Mouse (Mus musculus) erythroid progenitor cell, adult 5-6 weeks (primary cell): ENCODE measurements around the gene Fkbp10. TPM values are rescaled to one million over a fixed set of nuclear protein-coding genes. Genes with fewer than 3 reads are reported as not detected.

Experiments used
- ATAC-seq: replicated peaks from 2 replicates; pipeline ENCODE4 v1.8.0; 2016; ENCODE audit warnings: moderate number of reproducible peaks, mild to moderate bottlenecking, moderate TSS enrichment, inconsistent platforms; ENCODE audit not compliant: poor library complexity, low FRiP score, severe bottlenecking
- total RNA-seq, 2 experiments: library from RNA; stranded (forward) in 1 of 2; stranded (reverse) in 1 of 2; fragments of 150-400 nt in 1 of 2; fragments of 186-747, 209-891 nt in 1 of 2; gene quantifications; 2 replicates each; pipeline versions ENCODE4 v1.2.3 to v1.2.4; 2015 to 2017; ENCODE audit warnings: low replicate concordance in 2 of 2

Fkbp10 gene
- total RNA-seq (2015; ENCODE audit: low replicate concordance) (not detected in 2 replicates), total RNA-seq (2017; ENCODE audit: low replicate concordance) (not detected in 2 replicates)

DNA sequence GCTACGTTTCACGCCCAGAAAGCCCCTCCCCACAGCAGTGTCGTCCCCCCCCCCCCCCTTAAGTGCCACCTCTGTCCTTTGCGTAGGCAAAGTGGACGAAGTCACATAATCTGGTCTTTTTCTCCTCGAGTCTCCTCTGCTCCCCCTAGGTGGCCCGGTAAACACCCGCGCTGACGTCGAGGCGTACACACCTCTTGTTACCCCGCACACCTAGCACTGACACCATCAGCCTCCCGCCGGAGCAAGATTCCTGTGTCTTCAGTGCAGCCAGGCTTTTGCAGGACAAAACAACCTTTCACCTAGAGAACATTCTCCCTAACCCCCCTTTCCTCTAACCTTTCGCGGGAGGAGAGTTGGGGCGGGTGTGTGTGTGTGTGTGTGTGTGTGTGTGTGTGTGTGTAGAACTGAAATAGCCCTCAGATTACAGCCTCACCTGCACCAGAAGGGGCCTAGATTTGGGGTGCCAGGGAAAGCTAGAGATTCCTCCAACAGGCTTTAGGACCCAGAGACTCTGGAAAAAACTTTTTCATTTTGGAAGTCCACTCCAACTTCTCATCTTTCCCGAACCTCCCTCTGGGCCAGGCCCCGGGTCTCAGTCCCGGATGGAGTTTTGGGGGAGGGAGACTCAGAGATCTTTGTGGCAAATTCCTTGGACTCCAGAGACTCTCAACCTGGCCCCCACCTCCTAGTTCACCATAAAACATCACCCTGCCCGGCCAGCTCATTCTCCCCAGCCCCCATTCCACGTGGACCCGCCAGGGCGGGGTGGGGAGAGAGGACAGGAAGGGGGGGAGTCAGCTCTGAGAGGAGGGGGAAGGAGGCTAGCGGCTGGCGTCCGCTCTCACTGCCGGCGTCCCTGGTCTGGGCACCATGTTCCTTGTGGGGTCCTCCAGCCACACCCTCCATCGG is at the start of gene Fkbp10:
Gene Fkbp10 (plus strand): TSS at position 784 of the 909 bp plus-strand sequence.
- ATAC-seq: no peak

DNA sequence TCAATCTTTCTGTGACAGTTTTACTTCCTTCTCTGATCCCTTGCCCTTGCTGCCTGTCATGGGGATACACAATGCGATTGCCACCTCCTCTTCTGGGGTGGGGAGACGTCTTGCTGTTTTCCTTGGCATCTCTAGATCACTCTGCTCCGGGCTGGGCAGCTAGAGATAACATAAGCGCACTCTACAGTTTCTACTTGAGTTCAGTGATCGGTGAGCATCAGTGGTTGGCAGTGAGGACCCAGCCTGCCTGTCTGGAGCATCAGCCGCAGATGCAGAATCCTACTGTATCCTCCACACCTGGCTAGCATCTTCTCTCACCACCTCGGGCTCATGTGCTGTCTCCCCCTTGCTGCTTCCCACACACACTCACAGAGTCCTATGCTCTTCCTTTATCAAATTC is 46.4 kb upstream of the Fkbp10 start:
- ATAC-seq: no peak

DNA sequence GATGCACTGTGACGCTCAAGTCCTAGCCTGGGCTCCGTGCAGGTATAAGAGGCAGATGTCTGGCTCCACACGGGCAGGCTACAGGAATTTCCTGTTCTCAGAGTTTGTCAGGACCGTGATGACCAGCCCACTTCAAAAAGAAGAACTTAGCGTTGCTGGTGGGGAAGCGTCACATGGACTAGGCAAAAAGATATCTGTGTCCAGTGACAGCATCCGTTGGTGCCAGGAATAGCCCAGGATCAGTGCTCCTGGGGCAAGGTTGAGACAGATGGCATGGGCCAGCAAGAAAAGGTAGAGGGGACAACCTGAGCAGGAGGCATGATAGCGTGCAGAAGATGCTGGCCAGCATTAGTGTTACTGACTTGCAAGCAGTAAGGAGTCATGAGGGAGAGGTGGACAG is 45.7 kb upstream of the Fkbp10 start:
- no peak for ATAC-seq

DNA sequence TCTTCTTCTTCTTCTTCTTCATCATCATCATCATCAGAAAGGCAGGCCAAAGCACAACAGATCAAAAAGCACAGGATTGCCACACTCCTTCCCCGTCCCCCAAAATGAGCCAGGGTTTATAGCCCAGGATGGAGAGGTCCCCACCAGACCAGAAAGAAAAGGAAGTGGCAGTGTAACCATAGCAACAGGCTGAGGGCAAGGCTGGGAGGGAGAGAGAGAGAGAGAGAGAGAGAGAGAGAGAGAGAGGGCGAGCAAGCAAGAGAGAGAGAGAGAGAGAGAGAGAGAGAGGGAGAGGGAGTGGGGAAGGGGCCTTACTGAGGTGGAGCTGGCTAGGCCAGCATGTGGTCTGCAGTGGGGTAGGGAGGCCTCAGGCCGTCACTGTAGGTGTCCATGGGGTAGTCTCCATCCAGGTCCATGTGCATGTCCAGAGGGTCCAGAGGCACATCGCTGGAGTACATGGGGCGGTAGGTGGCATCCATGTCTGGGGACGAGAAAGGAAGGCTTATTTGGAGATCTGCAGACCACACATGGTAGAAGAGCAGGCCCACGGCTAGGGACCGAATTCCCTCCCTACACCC is 43.4 kb upstream of the Fkbp10 start:
- no peak for ATAC-seq

DNA sequence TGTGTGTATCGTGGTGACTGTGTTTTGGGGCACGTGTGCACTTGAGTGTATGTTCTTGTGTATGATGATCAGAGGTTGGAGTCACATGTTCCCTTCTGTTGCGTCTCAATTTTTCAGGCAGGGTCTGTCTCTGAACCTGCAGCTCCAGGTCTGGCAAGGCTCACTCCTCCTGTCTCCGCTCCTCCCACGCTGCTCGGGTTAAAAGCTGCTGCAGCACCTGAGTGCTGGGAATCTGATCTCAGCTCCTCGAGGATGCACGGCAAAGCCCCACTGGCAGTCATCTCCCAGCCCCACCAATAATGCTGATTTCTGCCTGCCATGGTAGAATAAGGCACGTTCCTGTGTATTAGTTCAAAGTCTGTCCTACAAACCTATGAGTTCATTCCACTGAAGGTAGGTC is 40.4 kb upstream of the Fkbp10 start:
- no peak for ATAC-seq

DNA sequence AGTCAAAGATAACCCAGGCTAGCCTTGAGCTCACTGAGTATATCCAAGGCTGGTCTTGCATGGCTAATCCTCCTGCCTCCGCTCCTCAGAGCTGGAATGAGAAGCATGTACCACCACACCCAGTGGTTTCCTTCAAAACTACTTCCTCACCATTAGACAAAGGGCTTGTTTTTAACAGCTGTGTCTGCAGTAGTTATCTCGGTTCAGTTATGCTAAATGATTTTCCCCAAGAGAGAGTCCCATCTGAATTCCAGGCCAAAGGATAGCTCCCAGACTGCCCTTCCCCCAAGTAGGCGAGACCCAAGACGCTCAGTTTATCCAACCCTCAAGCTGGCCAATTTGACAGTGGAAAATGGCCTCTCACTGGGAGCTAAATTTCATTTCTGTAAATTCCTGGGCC is 39.5 kb upstream of the Fkbp10 start:
- no peak for ATAC-seq

DNA sequence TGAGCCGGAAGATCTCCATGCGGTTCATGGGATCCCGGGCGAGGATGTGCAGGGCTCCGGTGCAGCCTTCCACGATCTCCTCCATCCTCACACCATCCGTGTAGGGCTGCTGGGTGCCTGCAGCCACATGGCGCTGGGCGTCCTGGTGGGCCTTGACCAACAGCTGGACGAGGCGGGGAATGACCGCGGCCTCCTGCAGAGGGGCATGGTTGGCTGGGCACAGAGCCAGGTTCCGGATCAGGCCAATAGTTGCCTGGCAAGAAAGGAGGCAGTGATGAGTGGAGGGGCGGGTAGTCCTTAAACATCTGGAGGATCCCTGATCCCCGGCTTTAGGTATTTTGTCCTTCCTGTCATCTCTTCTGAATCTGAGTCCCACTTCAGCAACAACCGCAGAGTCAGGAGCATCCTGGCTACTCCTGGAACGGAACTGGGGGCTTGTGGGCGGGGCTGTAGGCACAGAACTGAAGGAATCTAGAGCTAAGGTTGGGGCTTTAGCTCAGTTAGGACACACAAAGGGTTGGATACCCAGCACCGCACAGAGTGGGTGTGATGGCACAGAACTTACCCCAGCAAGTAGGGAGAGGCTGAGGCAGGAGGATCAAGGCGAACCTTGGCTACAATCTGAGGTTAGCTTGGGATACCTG is 38.6 kb upstream of the Fkbp10 start:
- no peak for ATAC-seq

DNA sequence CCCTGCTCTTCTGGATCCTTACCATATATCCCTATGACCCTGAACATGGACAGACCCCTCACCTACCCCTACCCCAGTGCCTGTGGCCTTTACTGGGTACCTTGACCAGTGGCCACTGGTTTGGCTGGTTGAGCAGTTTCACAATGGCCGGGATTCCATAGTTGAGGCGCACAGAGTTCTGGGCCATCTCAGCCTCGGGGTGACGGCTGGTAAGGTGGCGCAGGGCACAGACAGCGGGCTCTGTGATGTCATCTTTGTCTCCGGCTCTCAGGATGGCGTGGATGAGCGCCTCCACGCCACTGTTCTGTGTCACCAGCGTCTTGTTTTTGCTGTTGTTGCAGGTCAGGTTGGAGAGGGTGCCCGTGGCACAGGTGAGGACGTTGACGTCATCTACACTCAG is 37.5 kb upstream of the Fkbp10 start:
- no peak for ATAC-seq

DNA sequence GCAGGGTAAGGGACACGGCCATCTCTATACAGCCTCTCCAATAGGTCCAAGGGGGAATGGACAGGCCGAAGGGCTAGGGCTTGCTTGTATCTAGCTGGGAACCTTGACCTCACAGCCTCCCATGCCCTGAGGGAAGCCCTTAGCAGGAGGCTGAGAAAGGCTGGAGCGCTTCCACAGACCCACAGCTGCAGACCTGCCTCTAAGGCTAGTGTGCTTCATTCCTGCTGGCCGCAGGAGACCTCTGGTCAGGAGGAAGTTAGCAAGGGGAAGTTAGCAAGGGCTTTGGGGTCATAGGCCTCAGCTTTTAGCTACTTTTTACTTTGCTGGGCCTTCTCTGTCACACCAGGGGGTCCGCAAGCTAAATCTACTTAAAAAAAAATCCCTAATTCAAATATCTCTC is 37.1 kb upstream of the Fkbp10 start:
- no peak for ATAC-seq

DNA sequence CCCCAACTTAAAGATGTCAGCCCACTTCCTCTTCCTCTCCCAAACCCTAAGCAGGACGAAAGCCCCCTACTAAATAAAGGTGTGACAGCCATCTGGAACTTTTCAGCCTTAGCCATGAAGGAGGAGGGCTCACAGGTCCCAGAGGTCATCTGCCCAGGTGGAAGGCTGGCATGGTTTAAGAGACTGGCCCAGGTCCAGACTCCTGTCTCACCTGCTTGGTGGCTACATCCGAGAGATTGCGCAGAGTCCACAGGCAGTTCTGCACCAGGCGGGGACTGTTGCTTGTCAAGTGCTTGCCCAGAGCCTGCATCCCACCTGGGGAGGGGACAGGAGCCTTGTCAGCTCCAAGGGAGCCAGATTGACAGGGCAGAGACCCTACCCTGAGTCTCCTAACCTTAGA is 36.2 kb upstream of the Fkbp10 start:
- no peak; the same call in 1 of the 2 replicates for ATAC-seq

DNA sequence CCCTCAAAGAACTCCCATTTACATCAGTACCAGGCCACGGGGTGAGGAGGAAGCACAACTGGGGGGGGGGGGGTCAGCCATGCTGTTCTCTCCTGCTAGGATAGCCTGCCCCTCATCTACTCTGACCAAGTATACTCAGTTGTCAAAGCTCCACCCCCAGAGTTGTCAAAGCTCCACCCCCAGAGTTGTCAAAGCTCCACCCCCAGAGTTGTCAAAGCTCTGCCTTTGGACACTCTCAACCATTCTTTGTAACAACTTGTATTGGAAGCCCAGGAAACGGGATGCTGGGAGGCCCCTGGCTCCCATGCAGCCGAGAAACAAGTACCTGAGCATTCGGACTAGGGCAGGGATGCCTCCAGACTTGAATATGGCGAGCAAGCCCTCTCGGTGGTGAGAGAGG is 32.8 kb upstream of the Fkbp10 start:
- ATAC-seq: no peak

DNA sequence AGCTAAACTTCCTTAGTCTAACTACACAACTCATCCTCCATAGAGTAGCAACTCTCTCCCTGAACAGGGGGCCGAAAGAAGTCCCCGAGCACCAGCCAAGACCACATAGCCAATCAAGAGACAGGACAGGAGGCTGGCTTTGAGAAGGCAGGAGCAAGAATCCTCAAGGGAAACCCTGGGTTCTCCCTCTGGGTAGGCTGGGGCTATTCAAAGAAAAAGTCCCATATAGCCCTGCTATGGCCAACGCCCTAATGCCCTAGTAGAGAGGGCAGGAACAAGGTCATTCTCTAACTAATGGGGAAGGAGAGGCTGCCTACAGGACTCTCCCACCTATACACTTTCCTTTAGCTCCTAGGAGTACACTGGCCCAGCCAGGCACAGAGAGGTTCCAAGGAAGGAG is 30.5 kb upstream of the Fkbp10 start:
- no peak for ATAC-seq

DNA sequence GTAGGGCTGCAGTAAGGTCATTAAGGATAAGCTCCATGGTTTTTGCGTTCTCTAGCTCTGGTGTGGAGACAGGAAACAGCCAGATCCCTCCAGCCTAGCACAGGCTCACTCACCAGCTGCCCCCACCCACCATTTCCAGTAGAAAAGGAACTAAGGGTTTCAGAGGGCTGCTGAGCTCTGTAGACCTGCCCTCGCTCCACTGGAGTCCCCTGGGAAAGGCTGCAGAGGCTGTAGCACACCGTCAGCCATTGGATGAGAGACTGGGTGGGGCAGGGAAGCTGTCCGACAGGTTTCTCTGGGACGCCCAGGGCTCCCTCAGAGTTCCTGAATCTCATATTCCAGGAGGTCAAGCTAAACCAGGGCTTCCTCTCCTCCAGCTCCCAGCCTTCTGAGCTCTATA is 28.9 kb upstream of the Fkbp10 start:
- ATAC-seq: no peak

DNA sequence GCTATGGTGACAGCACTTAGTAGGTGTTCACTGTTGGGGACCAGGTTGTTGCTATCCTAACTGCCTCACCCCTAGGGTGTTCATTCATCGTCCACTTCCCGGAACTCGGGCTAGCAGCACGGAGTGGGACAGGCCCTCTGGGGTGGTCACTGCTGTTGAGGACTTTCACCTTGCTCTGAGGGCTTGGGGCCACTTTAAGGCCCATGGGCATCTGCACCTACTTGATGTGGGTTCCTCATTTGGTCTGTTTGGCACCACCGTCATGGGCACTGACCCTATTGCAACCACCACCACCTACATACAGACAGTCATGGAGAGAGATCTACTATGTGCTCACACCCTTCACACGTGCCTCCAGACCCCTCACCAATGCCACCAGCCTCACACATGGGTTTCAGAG is 28.4 kb upstream of the Fkbp10 start:
- no peak for ATAC-seq

DNA sequence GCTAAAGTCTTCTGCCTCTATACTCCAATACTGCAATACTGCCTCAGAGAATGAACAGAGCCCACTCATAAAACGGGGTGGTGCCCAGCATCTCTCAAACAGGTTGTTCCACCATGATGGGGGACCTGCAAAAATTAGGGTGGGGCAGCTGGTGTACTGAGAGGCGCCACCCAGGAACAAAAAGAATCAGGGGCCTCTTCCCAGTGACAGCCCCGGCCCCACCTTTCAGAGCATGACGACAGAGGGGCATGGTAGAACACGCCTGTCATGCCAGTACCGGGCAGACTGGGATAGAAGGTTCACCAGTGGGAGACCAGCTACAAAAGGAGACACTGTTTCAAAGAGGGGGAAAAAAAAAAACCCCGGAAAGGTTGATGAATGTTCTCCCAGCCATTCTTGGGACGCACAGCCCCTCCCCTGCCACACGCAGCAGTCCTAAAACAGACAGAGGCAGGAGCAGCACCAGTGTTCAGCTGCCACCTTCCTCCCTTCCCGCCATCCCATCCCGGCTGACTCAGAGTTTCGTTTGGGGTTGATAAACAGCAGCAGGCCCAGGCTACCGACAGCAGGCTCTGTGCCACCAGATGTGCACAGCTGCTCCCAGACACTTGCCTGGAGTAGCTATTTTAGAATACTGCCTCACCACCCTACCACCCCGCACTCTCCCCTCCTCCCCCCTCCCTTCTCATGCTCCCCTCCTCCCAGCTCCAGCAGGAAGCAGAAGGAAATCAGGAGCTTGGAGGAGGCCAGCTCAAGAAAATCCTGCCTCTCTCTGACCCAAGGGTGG is 27.7 kb upstream of the Fkbp10 start:
- ATAC-seq: no peak

DNA sequence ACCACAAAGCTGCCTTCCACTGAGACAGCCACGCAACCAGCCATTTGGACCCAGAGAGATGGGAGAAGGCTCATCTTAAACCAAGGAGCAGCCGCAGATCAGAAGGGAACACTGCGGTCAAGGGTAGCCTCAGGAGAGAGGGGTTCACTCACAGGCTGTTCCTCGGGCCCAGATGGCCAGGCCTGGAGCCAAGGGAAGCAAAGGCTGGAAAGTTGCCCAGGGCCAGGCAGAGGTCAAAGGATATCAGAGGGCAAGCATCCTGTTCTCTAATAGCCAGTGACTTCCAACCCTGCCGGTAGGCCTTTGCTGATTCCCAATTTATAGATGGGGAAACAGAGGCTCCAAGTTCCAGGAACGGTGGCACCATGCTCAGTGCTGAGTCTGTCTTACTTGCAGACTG is 26.9 kb upstream of the Fkbp10 start:
- ATAC-seq: no peak

DNA sequence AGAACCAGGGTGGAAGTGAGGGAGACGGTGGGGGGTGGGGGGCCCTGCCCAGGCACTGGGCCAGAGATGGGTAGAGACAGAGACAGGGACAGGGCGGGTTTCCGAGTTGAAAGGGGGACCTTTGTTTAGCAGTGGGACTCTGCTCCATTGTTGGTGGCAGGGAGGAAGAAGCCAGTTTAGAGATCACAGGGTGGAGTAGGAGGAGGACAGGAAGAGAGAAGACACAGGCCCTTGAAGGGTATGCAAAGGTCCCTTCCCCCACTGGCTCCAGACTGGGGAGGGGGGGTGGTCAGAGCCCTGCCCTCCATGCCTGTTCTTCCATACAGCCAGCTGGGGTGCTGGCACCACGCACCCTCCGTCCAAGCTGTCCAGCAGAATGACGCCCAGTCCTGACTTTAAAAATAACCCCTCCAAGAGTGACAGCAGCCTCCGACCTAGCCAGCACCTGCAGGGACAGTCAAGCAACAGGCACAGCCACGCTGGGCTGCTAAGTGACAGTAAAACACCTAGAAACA is 25.5 kb upstream of the Fkbp10 start:
- ATAC-seq: no peak

DNA sequence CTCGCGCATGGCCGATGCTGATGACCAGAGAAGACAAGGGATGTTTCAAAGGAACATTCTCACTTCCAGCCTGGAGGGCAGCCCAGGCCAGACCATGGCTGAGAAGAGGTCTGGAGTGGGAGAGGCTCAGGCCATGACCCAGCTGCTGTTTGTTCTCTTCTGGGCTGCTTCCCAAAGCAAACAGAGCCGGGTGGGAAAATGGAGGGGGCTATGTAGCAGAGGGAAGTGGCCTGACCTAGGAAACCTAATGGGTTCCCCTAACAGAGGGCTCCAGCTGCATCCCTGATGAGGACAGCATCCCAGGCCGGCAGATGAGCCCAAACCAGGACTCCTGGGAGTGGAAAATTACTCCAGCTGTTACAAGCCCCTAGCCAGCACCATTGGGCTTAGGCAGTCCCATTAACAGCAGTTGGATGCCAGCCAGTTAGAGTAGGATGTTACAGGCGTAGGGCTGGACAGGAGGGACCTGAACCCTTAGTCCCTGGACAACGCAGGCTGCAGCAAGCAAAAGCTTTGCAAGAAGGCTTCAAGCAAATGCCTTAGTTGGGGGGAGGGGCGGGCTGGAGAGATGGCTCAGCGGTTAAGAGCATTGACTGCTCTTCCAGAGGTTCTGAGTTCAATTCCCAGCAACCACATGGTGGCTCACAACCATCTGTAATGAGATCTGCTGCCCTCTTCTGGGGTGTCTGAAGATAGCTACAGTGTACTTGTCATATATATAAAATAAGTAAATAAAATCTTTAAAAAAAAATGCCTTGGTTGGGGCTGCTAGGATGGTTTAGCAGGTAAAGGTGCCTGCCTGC is 24.2 kb upstream of the Fkbp10 start:
- ATAC-seq: no peak

DNA sequence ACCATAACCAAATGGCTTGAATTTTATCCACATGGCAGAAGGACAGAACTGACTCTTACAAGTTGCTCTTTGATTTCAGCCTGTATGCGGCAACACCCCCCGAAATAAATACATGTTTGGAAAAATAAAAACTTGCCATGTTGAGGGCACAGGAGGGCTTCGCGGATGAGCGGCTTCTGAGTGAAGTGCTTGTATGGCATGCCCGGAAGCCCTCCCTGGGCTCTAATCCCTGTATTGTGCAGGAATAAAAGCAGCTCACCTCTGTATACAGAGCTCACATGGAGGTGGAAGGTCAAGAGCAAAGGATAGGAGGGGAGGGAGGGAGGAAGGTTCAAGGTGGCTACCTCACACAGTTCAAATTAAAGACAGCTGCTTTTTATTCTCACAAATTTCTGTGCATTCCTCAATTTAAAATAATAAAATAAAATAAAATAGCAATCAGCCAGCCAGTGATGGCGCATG is 23.6 kb upstream of the Fkbp10 start:
- ATAC-seq: no peak
